Mouse (Mus musculus) lung, postnatal 0 days (tissue): Measurements from ENCODE around the gene Muc3. TPM values are rescaled to one million over a fixed set of nuclear protein-coding genes. Genes with fewer than 3 reads are reported as not detected.
"Not testable (repeated sequence)": the region's sequence is repeated elsewhere in the genome, so short reads cannot be mapped to it uniquely, and the experiment has no call there.

Experiments
- ATAC-seq: fragments of 200-750 bp; cut with Nextera tagmentation; 2 replicates; pipeline ENCODE4 v1.8.0; 2017; ENCODE audit warnings: moderate library complexity
- DNase-seq: peaks from one replicate; pipeline ENCODE4 v3.0.0-alpha.2; 2016; ENCODE audit warnings: low spot score
- H3K27ac ChIP-seq: fragments of 300-500 bp; sonication (generic); 2 replicates; pipeline ENCODE4 v1.5.1; 2014; ENCODE audit warnings: antibody characterized with exemption, mild to moderate bottlenecking, low read length, mixed read lengths
- H3K27me3 ChIP-seq: fragments of 300-500 bp; sonication (generic); replicated peaks from 2 replicates; pipeline ENCODE4 v1.6.1; 2014; ENCODE audit warnings: low read length, mixed read lengths; ENCODE audit not compliant: insufficient read depth
- H3K36me3 ChIP-seq: fragments of 300-500 bp; sonication (generic); 2 replicates; pipeline ENCODE4 v1.6.1; 2014; ENCODE audit warnings: low read length, mixed read lengths; ENCODE audit not compliant: insufficient read depth
- H3K4me1 ChIP-seq: fragments of 300-500 bp; sonication (generic); 2 replicates; pipeline ENCODE4 v1.6.1; 2014; ENCODE audit warnings: antibody characterized with exemption, low read depth, low read length, mixed read lengths; ENCODE audit not compliant: insufficient read depth
- H3K4me2 ChIP-seq: fragments of 300-500 bp; sonication (generic); replicated peaks from 2 replicates; pipeline ENCODE4 v1.6.1; 2014; ENCODE audit warnings: low read depth, mild to moderate bottlenecking, low read length, moderate library complexity, mixed read lengths
- H3K4me3 ChIP-seq: fragments of 300-500 bp; sonication (generic); 2 replicates; pipeline ENCODE4 v1.5.1; 2014; ENCODE audit warnings: low read depth, low read length
- H3K9ac ChIP-seq: fragments of 300-500 bp; sonication (generic); replicated peaks from 2 replicates; pipeline ENCODE4 v1.6.1; 2014; ENCODE audit warnings: low read depth, mild to moderate bottlenecking
- H3K9me3 ChIP-seq: fragments of 300-500 bp; sonication (generic); 2 replicates; pipeline ENCODE4 v1.6.1; 2016; ENCODE audit warnings: low read length, mixed read lengths
- CTCF ChIP-seq: IDR thresholded peaks from 2 replicates; pipeline ENCODE4 v1.5.1; 2016; ENCODE audit warnings: antibody characterized with exemption, mild to moderate bottlenecking
- EP300 ChIP-seq: IDR thresholded peaks from 2 replicates; pipeline ENCODE4 v1.6.1; 2016; ENCODE audit warnings: antibody characterized with exemption, mild to moderate bottlenecking, control low read depth
- WGBS: fragments of 180-500 bp; shearing (Covaris S2); extraction: QIAGEN DNeasy Blood & Tissue Kit; methylation state at CpG from one replicate; pipeline ENCODE4 v1.1.7; 2014; 5-methylcytosine and 5-hydroxymethylcytosine counted together
- polyA plus RNA-seq: library from polyadenylated mRNA; unstranded; fragments of >200 nt; fragmentation: Nextera tagmentation; extraction: Ambion mirVana; gene quantifications from 2 replicates; pipeline ENCODE4 v1.2.1, GENCODE M21; 2015

Gene Muc3
- not detected in 2 replicates for polyA plus RNA-seq

GRCm38 (mm10) chr5:137149272-137149882 lies at the start of gene Muc3:
TSS of gene Muc3 (minus strand) at chr5:137149322.
- not testable (repeated sequence) for H3K4me3 ChIP-seq, H3K9ac ChIP-seq, H3K36me3 ChIP-seq, H3K27me3 ChIP-seq, H3K4me1 ChIP-seq, DNase-seq, H3K9me3 ChIP-seq, ATAC-seq, H3K27ac ChIP-seq, H3K4me2 ChIP-seq

GRCm38 (mm10) chr5:137194488-137195120 lies 45.5 kb upstream of the Muc3 start:
- no peak for ATAC-seq
- Histone ChIP-seq H3K36me3 (no peaks in the 10 kb centered on the region), H3K4me3 (no peak overlapping the region), H3K9me3 (no peaks in the 10 kb centered on the region), H3K27me3 (no peaks in the 10 kb centered on the region), H3K4me1 (no peaks in the 10 kb centered on the region), H3K9ac (no peak overlapping the region), H3K4me2 (no peak overlapping the region), H3K27ac (no peak overlapping the region)
- 46% methylated on average over 8 of the region's 8 CpGs for WGBS
- DNase-seq: no peak
- TF ChIP-seq CTCF: no peak
- no peak for TF ChIP-seq EP300

GRCm38 (mm10) chr5:137193279-137193952 lies 44.3 kb upstream of the Muc3 start:
- no peak for ATAC-seq

GRCm38 (mm10) chr5:137189326-137189725 lies 40.2 kb upstream of the Muc3 start:
- H3K27me3 ChIP-seq: no peaks in the 10 kb centered on the region
- H3K27ac ChIP-seq: no peak overlapping the region
- no peaks in the 10 kb centered on the region for H3K9me3 ChIP-seq
- H3K36me3 ChIP-seq: no peaks in the 10 kb centered on the region
- DNase-seq: no peak
- no peaks in the 10 kb centered on the region for H3K4me1 ChIP-seq
- peak overlapping the region; percentile 64 for H3K4me2 ChIP-seq
- peak overlapping the region; percentile 33 for H3K4me3 ChIP-seq
- no peak for ATAC-seq
- 2% methylated on average over 34 of the region's 34 CpGs for WGBS
- no peak for TF ChIP-seq EP300
- TF ChIP-seq CTCF: no peak
- H3K9ac ChIP-seq: no peak overlapping the region; the same call in 1 of the 2 replicates

More at GRCm38 (mm10) chr5:137193279-137193952, 44.3 kb upstream of the Muc3 start:
- no peaks in the 10 kb centered on the region for H3K9me3 ChIP-seq
- TF ChIP-seq CTCF (no peak), EP300 (no peak)
- DNase-seq: no peak
- no peaks in the 10 kb centered on the region for H3K36me3 ChIP-seq
- WGBS: 63% methylated on average over 8 of the region's 8 CpGs
- H3K4me3 ChIP-seq: no peak overlapping the region
- H3K4me1 ChIP-seq: no peaks in the 10 kb centered on the region
- no peak overlapping the region for H3K9ac ChIP-seq
- no peak overlapping the region for H3K27ac ChIP-seq
- H3K4me2 ChIP-seq: no peak overlapping the region
- H3K27me3 ChIP-seq: no peaks in the 10 kb centered on the region

GRCm38 (mm10) chr5:137185362-137185761 lies 36.2 kb upstream of the Muc3 start:
- TF ChIP-seq EP300: no peak
- no peaks in the 10 kb centered on the region for H3K9me3 ChIP-seq
- no peaks in the 10 kb centered on the region for H3K36me3 ChIP-seq
- no peak overlapping the region for H3K4me3 ChIP-seq
- no peak overlapping the region for H3K27ac ChIP-seq
- peak; percentile 9 for DNase-seq
- H3K4me1 ChIP-seq: no peaks in the 10 kb centered on the region
- ATAC-seq: no peak
- no peak overlapping the region for H3K4me2 ChIP-seq
- no peak overlapping the region for H3K9ac ChIP-seq
- no peaks in the 10 kb centered on the region for H3K27me3 ChIP-seq
- 72% methylated on average over 8 of the region's 8 CpGs for WGBS

GRCm38 (mm10) chr5:137179646-137180374 lies 30.7 kb upstream of the Muc3 start:
- H3K27ac ChIP-seq: no peak overlapping the region
- TF ChIP-seq CTCF: no peak
- TF ChIP-seq EP300: no peak
- peak; percentile 35 for DNase-seq
- no peaks in the 10 kb centered on the region for H3K4me1 ChIP-seq
- no peaks in the 10 kb centered on the region for H3K36me3 ChIP-seq
- ATAC-seq: peak; percentile 23; the same call in 1 of the 2 replicates
- H3K4me3 ChIP-seq: no peak overlapping the region
- no peaks in the 10 kb centered on the region for H3K27me3 ChIP-seq
- 63% methylated on average over 8 of the region's 8 CpGs for WGBS
- H3K9me3 ChIP-seq: no peaks in the 10 kb centered on the region
- no peak overlapping the region for H3K4me2 ChIP-seq
- H3K9ac ChIP-seq: no peak overlapping the region
